Mouse (Mus musculus): ENCODE data around the gene Colgalt2.

DNA sequence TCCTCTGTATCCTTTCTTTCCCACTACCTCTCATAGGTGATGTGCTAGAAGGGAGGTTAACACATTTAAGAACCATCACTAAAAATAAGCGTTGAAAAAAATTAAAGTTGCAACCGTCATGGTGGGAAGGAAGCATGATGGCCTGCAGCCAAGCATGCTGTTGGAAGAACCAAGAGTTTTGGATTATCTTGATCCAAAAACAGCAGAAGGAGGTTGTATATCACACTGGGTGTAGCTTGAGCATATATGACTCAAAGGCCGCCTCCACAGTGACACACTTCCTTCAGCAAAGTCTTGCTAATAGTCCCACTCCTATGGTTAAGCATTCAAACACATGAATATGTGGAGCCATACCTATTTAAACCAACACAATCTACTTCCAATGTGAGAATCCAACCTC, 5.5 kb upstream of the Colgalt2 start:
- TF ChIP-seq POLR2A (IDR thresholded peaks at IDR 0.05; ENCODE audit: extremely low read depth, insufficient read depth, low read length), result no peak
- TF ChIP-seq CTCF (IDR thresholded peaks at IDR 0.05; ENCODE audit: extremely low read depth, insufficient read depth, low read length), result no peak
